Mouse (Mus musculus) lung, embryonic 14.5 days (tissue): ENCODE data around the gene Ctps. TPM values are rescaled to one million over a fixed set of nuclear protein-coding genes. Genes with fewer than 3 reads are reported as not detected.

Experiments
- ATAC-seq: fragments of 200-750 bp; cut with Nextera tagmentation; 2 replicates; pipeline ENCODE4 v1.8.0; 2017; ENCODE audit warnings: mild to moderate bottlenecking, moderate TSS enrichment, moderate library complexity; ENCODE audit not compliant: insufficient read depth
- DNase-seq: peaks from one replicate; pipeline ENCODE4 v3.0.0-alpha.2; 2015
- H3K27ac ChIP-seq: fragments of 300-500 bp; sonication (generic); 2 replicates; pipeline ENCODE4 v1.5.1; 2014; ENCODE audit warnings: low read depth, mild to moderate bottlenecking, moderate library complexity
- H3K27me3 ChIP-seq: fragments of 300-500 bp; sonication (generic); 2 replicates; pipeline ENCODE4 v1.6.1; 2014; ENCODE audit warnings: low read length, control low read depth; ENCODE audit not compliant: insufficient read depth
- H3K36me3 ChIP-seq: fragments of 300-500 bp; sonication (generic); 2 replicates; pipeline ENCODE4 v1.6.1; 2014; ENCODE audit warnings: control low read depth; ENCODE audit not compliant: insufficient read depth
- H3K4me1 ChIP-seq: fragments of 300-500 bp; sonication (generic); 2 replicates; pipeline ENCODE4 v1.6.1; 2014; ENCODE audit warnings: antibody characterized with exemption, control low read depth; ENCODE audit not compliant: insufficient read depth
- H3K4me2 ChIP-seq: fragments of 300-500 bp; sonication (generic); 2 replicates; pipeline ENCODE4 v1.6.1; 2014; ENCODE audit warnings: mild to moderate bottlenecking
- H3K4me3 ChIP-seq: fragments of 300-500 bp; sonication (generic); 2 replicates; pipeline ENCODE4 v1.5.1; 2014; ENCODE audit warnings: low read depth, low read length
- H3K9ac ChIP-seq: fragments of 300-500 bp; sonication (generic); 2 replicates; pipeline ENCODE4 v1.6.1; 2014
- H3K9me3 ChIP-seq: fragments of 300-500 bp; sonication (generic); 2 replicates; pipeline ENCODE4 v1.6.1; 2016; ENCODE audit warnings: low read depth, low read length, control low read depth
- CTCF ChIP-seq: IDR thresholded peaks from 2 replicates; pipeline ENCODE4 v1.5.1; 2016; ENCODE audit warnings: antibody characterized with exemption, low read depth
- WGBS: fragments of 180-500 bp; shearing (Covaris S2); extraction: QIAGEN DNeasy Blood & Tissue Kit; methylation state at CpG from one replicate; pipeline ENCODE4 v1.1.7; 2014; 5-methylcytosine and 5-hydroxymethylcytosine counted together
- polyA plus RNA-seq: library from polyadenylated mRNA; unstranded; fragments of >200 nt; fragmentation: Nextera tagmentation; extraction: Ambion mirVana; gene quantifications from 2 replicates; pipeline ENCODE4 v1.2.1, GENCODE M21; 2014

Gene Ctps
- polyA plus RNA-seq, 1 experiment from 2014 or later: 114 TPM

DNA sequence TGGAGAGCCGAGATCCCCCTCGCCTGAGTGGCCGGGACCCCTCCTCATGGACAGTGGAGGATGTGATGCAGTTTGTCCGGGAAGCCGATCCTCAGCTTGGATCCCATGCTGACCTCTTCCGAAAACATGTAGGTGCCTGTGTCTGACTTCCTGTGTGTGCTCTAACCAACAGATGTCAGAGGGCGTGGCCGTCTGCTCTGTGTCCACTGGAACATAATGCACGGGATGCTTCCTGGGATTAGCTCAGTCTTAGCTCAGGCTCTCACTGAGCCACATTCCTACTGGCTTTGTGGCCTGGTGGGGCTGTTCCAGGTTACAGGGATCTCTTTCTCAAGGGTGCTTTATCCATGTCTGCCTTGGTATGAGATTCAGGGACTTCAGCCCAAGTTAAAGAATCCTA is 41.9 kb downstream of the Ctps start:
- Histone ChIP-seq H3K36me3 (peaks cover 70% of the 10 kb centered on the region), H3K9ac (no peak overlapping the region), H3K27ac (no peak overlapping the region), H3K4me1 (no peaks in the 10 kb centered on the region), H3K4me2 (no peak overlapping the region), H3K27me3 (no peaks in the 10 kb centered on the region), H3K9me3 (no peaks in the 10 kb centered on the region), H3K4me3 (no peak overlapping the region)
- TF ChIP-seq CTCF: no peak
- WGBS: 83% methylated on average over 9 of the region's 9 CpGs
- ATAC-seq (no peak), DNase-seq (no peak)

DNA sequence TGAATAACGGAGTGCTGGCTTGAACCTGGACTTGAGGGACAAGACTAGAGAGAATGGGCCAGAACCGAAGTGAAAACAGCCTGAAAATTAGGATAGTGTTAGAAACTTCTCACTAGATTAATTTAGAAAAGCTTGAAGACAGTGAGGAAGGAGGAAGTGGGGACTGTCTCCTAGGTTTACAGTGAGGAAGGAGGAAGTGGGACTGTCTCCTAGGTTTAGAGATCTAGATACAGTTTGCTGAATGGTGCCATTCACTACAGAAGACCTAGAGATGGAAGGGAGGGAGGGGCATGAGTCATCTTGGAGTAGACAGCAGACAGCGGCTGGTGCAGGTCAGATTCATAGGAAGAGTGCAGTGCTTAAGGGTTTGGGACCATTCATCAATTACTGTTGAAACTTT is 47.0 kb downstream of the Ctps start:
- H3K27me3 ChIP-seq: no peaks in the 10 kb centered on the region
- ATAC-seq (no peak), DNase-seq (no peak)
- H3K4me1 ChIP-seq: no peaks in the 10 kb centered on the region
- peaks cover 61% of the 10 kb centered on the region for H3K36me3 ChIP-seq
- no peak for TF ChIP-seq CTCF
- H3K9me3 ChIP-seq: no peaks in the 10 kb centered on the region
- 91% methylated on average over 3 of the region's 3 CpGs for WGBS
- H3K4me3 ChIP-seq: no peak overlapping the region
- H3K27ac ChIP-seq: no peak overlapping the region
- no peak overlapping the region for H3K4me2 ChIP-seq
- no peak overlapping the region for H3K9ac ChIP-seq

DNA sequence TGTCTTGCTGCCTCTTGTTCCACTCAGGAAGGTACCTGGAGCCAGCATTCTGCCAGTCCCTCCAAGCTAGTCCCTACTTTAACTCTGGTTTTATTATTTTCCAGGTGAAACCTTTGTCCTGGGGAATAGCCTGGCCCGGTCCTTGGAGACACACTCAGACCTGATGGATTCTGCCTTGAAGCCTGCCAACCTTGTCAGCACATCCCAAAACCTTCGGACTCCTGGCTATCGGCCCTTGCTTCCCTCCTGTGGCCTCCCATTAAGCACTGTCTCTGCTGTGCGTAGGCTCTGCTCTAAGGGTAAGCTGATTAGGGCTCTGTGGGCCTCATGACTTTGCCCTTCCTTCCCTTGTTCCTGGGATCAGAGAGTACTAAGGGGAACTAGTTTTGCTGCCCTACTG is 47.7 kb downstream of the Ctps start:
- Histone ChIP-seq H3K9ac (no peak overlapping the region), H3K9me3 (no peaks in the 10 kb centered on the region), H3K4me3 (no peak overlapping the region), H3K4me2 (no peak overlapping the region), H3K4me1 (no peaks in the 10 kb centered on the region), H3K27ac (no peak overlapping the region), H3K27me3 (no peaks in the 10 kb centered on the region), H3K36me3 (peaks cover 61% of the 10 kb centered on the region)
- DNase-seq: no peak
- no peak for TF ChIP-seq CTCF
- no peak for ATAC-seq
- 90% methylated on average over 4 of the region's 4 CpGs for WGBS

DNA sequence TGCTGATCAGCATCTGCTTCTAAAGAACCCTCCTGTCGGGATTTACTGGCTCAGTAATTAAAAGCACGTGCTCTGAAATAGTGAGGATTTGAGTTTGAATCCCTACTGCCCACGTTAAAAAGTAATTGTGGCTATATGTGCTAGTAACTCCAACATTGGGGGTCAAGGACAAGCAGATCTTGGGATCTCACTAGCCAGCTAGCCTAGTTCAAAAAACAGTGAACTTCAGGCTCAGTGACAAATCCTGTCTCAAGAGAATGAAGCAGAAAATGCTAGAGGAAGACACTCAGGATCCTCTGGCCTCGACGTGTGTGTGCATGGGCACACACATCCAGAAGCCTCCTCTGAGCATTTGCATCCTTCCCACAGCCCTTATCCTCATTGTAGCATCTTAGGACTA is 48.3 kb downstream of the Ctps start:
- H3K9ac ChIP-seq: no peak overlapping the region
- no peak overlapping the region for H3K4me3 ChIP-seq
- TF ChIP-seq CTCF: no peak
- H3K4me2 ChIP-seq: no peak overlapping the region
- ATAC-seq (no peak), DNase-seq (no peak)
- H3K9me3 ChIP-seq: no peaks in the 10 kb centered on the region
- H3K27me3 ChIP-seq: no peaks in the 10 kb centered on the region
- WGBS: 84% methylated on average over 5 of the region's 5 CpGs
- H3K27ac ChIP-seq: no peak overlapping the region
- H3K36me3 ChIP-seq: peaks cover 67% of the 10 kb centered on the region
- H3K4me1 ChIP-seq: no peaks in the 10 kb centered on the region

DNA sequence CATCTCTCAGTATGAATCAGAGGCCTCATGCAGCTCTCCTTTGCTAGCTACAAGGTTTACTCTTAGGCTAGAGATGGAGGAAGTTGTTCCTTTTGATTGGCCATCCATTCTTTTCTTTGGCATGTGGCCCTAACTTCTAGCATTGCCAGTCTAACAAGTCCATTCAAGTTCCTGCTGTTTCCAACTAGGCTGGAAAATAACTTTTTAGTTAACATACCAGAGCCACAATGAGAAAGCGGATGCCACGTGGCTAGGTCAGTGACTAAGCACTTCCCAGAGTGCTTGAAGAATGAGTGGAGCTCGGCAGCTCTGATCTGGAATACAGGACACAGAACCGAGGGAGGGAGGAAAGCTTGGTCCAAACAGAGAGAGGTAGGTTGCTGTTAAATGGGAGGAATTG is 52.7 kb downstream of the Ctps start:
- WGBS: 76% methylated on average over 4 of the region's 4 CpGs
- peak; percentile 17 for DNase-seq
- H3K4me2 ChIP-seq: no peak overlapping the region
- H3K27ac ChIP-seq: no peak overlapping the region
- H3K4me3 ChIP-seq: no peak overlapping the region
- H3K27me3 ChIP-seq: no peaks in the 10 kb centered on the region
- no peak overlapping the region for H3K9ac ChIP-seq
- peaks cover 56% of the 10 kb centered on the region for H3K36me3 ChIP-seq
- no peaks in the 10 kb centered on the region for H3K9me3 ChIP-seq
- no peak for TF ChIP-seq CTCF
- no peak; the same call in 1 of the 2 replicates for ATAC-seq
- H3K4me1 ChIP-seq: no peaks in the 10 kb centered on the region

- no peak for DNase-seq
- no peaks in the 10 kb centered on the region for H3K4me1 ChIP-seq
- no peak for TF ChIP-seq CTCF
- H3K36me3 ChIP-seq: peaks cover 54% of the 10 kb centered on the region
- H3K9ac ChIP-seq: no peak overlapping the region
- WGBS: 82% methylated on average over 7 of the region's 7 CpGs
- no peak overlapping the region for H3K4me2 ChIP-seq
- no peak overlapping the region for H3K4me3 ChIP-seq
- no peak overlapping the region for H3K27ac ChIP-seq
- no peak for ATAC-seq
- no peaks in the 10 kb centered on the region for H3K9me3 ChIP-seq
- H3K27me3 ChIP-seq: no peaks in the 10 kb centered on the region
Observed at GRCm38 (mm10) chr4:120516907-120517306, 53.2 kb downstream of the Ctps start.

DNA sequence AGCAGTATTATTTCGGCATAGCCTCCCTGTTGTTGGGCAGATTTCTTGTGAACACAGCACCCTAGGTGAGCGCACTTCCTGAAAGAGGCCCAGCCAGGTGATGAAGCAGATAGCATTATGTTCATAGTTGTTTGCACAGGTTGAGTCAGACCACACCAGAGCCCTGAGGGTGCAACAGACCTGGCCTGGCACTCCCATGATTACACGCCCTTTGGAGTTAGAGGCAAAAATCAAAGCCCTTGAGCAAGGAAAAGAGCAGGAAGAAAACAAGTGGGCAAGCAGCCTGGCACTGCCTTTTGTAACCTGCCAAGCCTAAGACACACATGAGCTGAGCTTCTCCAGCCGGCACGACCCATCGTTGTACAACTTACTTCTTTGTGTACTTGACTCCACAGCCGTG is 53.6 kb downstream of the Ctps start:
- Histone ChIP-seq H3K4me1 (no peaks in the 10 kb centered on the region), H3K27ac (no peak overlapping the region), H3K9ac (no peak overlapping the region), H3K9me3 (no peaks in the 10 kb centered on the region), H3K27me3 (no peaks in the 10 kb centered on the region), H3K36me3 (peaks cover 54% of the 10 kb centered on the region), H3K4me2 (no peak overlapping the region), H3K4me3 (no peak overlapping the region)
- peak; percentile 35; the same call in 1 of the 2 replicates for ATAC-seq
- peak; percentile 8 for DNase-seq
- 85% methylated on average over 7 of the region's 7 CpGs for WGBS
- no peak for TF ChIP-seq CTCF

GRCm38 (mm10) chr4:120514366-120514765 is 55.7 kb downstream of the Ctps start:
- Histone ChIP-seq H3K36me3 (peaks cover 52% of the 10 kb centered on the region), H3K27me3 (no peaks in the 10 kb centered on the region), H3K4me3 (no peak overlapping the region), H3K27ac (no peak overlapping the region), H3K9ac (no peak overlapping the region), H3K4me1 (no peaks in the 10 kb centered on the region), H3K9me3 (no peaks in the 10 kb centered on the region), H3K4me2 (no peak overlapping the region)
- ATAC-seq (no peak), DNase-seq (no peak)
- 90% methylated on average over 2 of the region's 2 CpGs for WGBS
- no peak for TF ChIP-seq CTCF
